ENCODE assay signal across 8 mouse cellular contexts in genomic region chr11:30799496-30799895, GRCm38 (mm10). TPM values are rescaled to one million over a fixed set of nuclear protein-coding genes. Genes with fewer than 3 reads are reported as not detected.
DNase-seq lines count a peak whose midpoint lies in the region; ATAC-seq and TF ChIP-seq lines count a peak whose summit lies in the region.

No protein-coding gene starts in this region.

- H3ac ChIP-seq in C2C12 (ENCODE audit: control insufficient read depth, insufficient read length, low read depth) = no peak overlapping the region

- peaks cover 46% of the 10 kb centered on the region for H3K79me2 ChIP-seq in C2C12 (ENCODE audit: control insufficient read depth, insufficient read depth)

- peak; percentile 13 for TF ChIP-seq CTCF in C2C12 (IDR thresholded peaks at IDR 0.05; ENCODE audit: control insufficient read depth, insufficient read depth, insufficient read length)
- peak; percentile 78; the same call in 1 of the 2 replicates for TF ChIP-seq CTCF in small intestine, adult 2 months (IDR thresholded peaks at IDR 0.05; ENCODE audit: extremely low read depth, insufficient read length, insufficient replicate concordance, low read depth, low read length)

- no peak overlapping the region for H3K9ac ChIP-seq in liver, embryonic 13.5 days

- ATAC-seq in liver, embryonic 13.5 days (ENCODE audit: low read depth) = 0 out of 2 replicates have a peak, but pooled peaks have one; percentile 50

- peaks cover 19% of the 10 kb centered on the region for H3K79me3 ChIP-seq in C2C12 (ENCODE audit: low read depth)

- TF ChIP-seq POLR2A in small intestine, adult 2 months (IDR thresholded peaks at IDR 0.05; ENCODE audit: low read depth, low read length) = no peak

- no peak overlapping the region for H3K4me3 ChIP-seq in heart, embryonic 10.5 days
- no peak overlapping the region for H3K4me3 ChIP-seq in C2C12 (ENCODE audit: insufficient read depth, poor library complexity, severe bottlenecking)
- H3K4me3 ChIP-seq in liver, embryonic 13.5 days (replicated peaks) = no peak overlapping the region
- no peak overlapping the region for H3K4me3 ChIP-seq in small intestine, adult 2 months (ENCODE audit: low read depth, low read length)

- H3K4me1 ChIP-seq in heart, embryonic 10.5 days = no peaks in the 10 kb centered on the region
- no peaks in the 10 kb centered on the region; the same call in 1 of the 2 replicates for H3K4me1 ChIP-seq in liver, embryonic 13.5 days (replicated peaks)
- no peaks in the 10 kb centered on the region for H3K4me1 ChIP-seq in small intestine, adult 2 months (ENCODE audit: control insufficient read depth, insufficient read depth, insufficient read length, low read length)

- no peak overlapping the region for H3K27ac ChIP-seq in heart, embryonic 10.5 days
- H3K27ac ChIP-seq in liver, embryonic 13.5 days = no peak overlapping the region
- H3K27ac ChIP-seq in small intestine, adult 2 months (ENCODE audit: insufficient read depth, low read depth, low read length) = no peak overlapping the region

- H3K9me3 ChIP-seq in heart, embryonic 10.5 days = no peaks in the 10 kb centered on the region
- no peaks in the 10 kb centered on the region for H3K9me3 ChIP-seq in liver, embryonic 13.5 days (replicated peaks)

- H3K27me3 ChIP-seq in heart, embryonic 10.5 days (ENCODE audit: insufficient read depth, poor library complexity, severe bottlenecking) = no peaks in the 10 kb centered on the region
- no peaks in the 10 kb centered on the region for H3K27me3 ChIP-seq in C2C12 (ENCODE audit: control insufficient read depth, insufficient read depth, insufficient read length)
- H3K27me3 ChIP-seq in liver, embryonic 13.5 days = no peaks in the 10 kb centered on the region
- no peaks in the 10 kb centered on the region for H3K27me3 ChIP-seq in small intestine, adult 2 months (ENCODE audit: control insufficient read depth, insufficient read depth, low read length)

- H3K4me2 ChIP-seq in liver, embryonic 13.5 days = no peak overlapping the region

- DNase-seq in heart, adult 18-20 months = peak; percentile 25 to 71
- no peak for DNase-seq in heart, embryonic 10.5 days (ENCODE audit: low spot score)
- DNase-seq in adrenal gland, postnatal 10 days = peak; percentile 60
- DNase-seq in gastrocnemius, postnatal 10 days = peak; percentile 44
- DNase-seq in liver, embryonic 13.5 days = peak; percentile 21
- DNase-seq in frontal cortex, postnatal 25 days (ENCODE audit: low spot score in 2 of 2) = no peak

- 80% methylated on average over 1 of the region's 1 CpGs for WGBS in heart, embryonic 10.5 days
- WGBS in liver, embryonic 13.5 days (ENCODE audit: insufficient replicate concordance) = 47% methylated on average over 1 of the region's 1 CpGs
- 73% methylated on average over 1 of the region's 1 CpGs for WGBS in small intestine, adult 2 months

- peaks cover 2% of the 10 kb centered on the region; the same call in 1 of the 2 replicates for H3K36me3 ChIP-seq in heart, embryonic 10.5 days
- H3K36me3 ChIP-seq in C2C12 (ENCODE audit: control insufficient read depth, insufficient read depth) = peaks cover 25% of the 10 kb centered on the region
- no peaks in the 10 kb centered on the region for H3K36me3 ChIP-seq in liver, embryonic 13.5 days
- H3K36me3 ChIP-seq in small intestine, adult 2 months (ENCODE audit: control insufficient read depth, insufficient read depth, low read length) = 0 out of 2 replicates have a peak, but pooled peaks cover 1% of the 10 kb centered on the region

TF ChIP-seq in C2C12, 6 proteins besides CTCF, POLR2A, EP300 and RAD21:
- TF ChIP-seq USF1 (IDR thresholded peaks at IDR 0.05; ENCODE audit: low read depth) = no peak
- TF ChIP-seq MAX (IDR thresholded peaks at IDR 0.05) = no peak
- TF ChIP-seq CEBPB (IDR thresholded peaks at IDR 0.05; ENCODE audit: low read depth) = no peak
- no peak for TF ChIP-seq MYOG (IDR thresholded peaks at IDR 0.05; ENCODE audit: control insufficient read depth, extremely low read depth, insufficient read length)

RNA-seq across cellular contexts. Expression of gene Psme4, which starts 28.0 kb away (rescaled TPM):
- 100 to 1,000 TPM; 195 to 202 TPM for total RNA-seq in heart, adult 18-20 months (2021)
- polyA plus RNA-seq in heart, embryonic 10.5 days (2016; fragmentation: Nextera tagmentation; extraction: Ambion mirVana) = 14.2 and 21.2 TPM in 2 replicates
- 13.3 TPM for polyA plus RNA-seq in C2C12 (2012; fragmentation: generic; extraction: Trizol)
- 10 to 100 TPM; 56.9 to 72.2 TPM for total RNA-seq in adrenal gland, postnatal 10 days (2021)
- total RNA-seq in gastrocnemius, postnatal 10 days (2021) = 10 to 100 TPM; 80.9 to 87.4 TPM
- polyA plus RNA-seq in liver, embryonic 13.5 days (2015; fragmentation: Nextera tagmentation; extraction: Ambion mirVana) = 10.7 and 10.9 TPM in 2 replicates
- 2.1 and 4.9 TPM in 2 replicates for polyA plus RNA-seq in small intestine, adult 2 months (2012; rRNA removed)

Comparison
In these comparisons a context has a peak if more than half of its experiments do, and no peak if none do; other contexts are left out.
1. DNase-seq: peak in heart, adult 18-20 months (2 of 2), adrenal gland, postnatal 10 days (single experiment), gastrocnemius, postnatal 10 days (single experiment) and liver, embryonic 13.5 days (single experiment); none in heart, embryonic 10.5 days (single experiment) and frontal cortex, postnatal 25 days (0 of 2).